Mouse (Mus musculus) C2C12 (cell line): ENCODE measurements around the gene Gm17509.

Source experiments
- CEBPB ChIP-seq: IDR thresholded peaks from one replicate; pipeline ENCODE4 v1.6.1; 2011; ENCODE audit warnings: low read depth, mild to moderate bottlenecking, control low read depth, moderate library complexity
- MAX ChIP-seq: IDR thresholded peaks from one replicate; pipeline ENCODE4 v1.6.1; 2011; ENCODE audit warnings: mild to moderate bottlenecking, control low read depth
- MYOD1 ChIP-seq: IDR thresholded peaks from one replicate; pipeline ENCODE4 v1.6.1; 2011; ENCODE audit warnings: low read depth; ENCODE audit not compliant: control insufficient read depth, insufficient read length

GRCm38 (mm10) chr13:117198402-117199083 is 22.3 kb downstream of the Gm17509 start:
- TF ChIP-seq CEBPB (no peak), MYOD1 (no peak), MAX (no peak)
